Mouse (Mus musculus) spleen, postnatal 36 days (tissue): ENCODE results near the gene Mapkapk2.
A peak's percentile ranks its signal among the peaks of the same experiment; 100 is the strongest.
"Not testable (repeated sequence)": the region's sequence is repeated elsewhere in the genome, so short reads cannot be mapped to it uniquely, and the experiment has no call there.

Experiments
- DNase-seq, 2 experiments: peaks; one replicate each; pipeline ENCODE4 v3.0.0; 2022; ENCODE audit warnings: low spot score in 2 of 2, mixed read lengths in 1 of 2

The Mapkapk2 gene

DNA sequence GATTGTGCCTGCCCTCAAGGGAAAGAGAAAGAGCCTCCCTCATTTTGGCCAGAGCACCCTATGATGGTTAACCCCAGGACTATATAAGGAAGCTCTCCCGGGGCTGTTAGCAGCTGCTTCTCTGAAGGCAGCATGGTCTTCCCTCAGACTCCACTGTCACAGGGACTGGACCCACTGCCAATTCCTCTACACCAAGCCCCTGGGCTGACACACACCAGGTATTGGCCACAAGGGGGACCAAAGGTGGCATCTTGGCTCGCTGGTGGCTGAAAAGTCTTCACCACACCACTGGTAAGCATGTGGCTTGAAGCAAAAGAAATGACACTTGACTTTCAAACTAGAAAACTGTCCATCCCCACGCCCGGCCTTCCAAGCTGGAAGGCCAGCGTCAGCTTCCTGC is 47.0 kb downstream of the Mapkapk2 start:
- no peak for DNase-seq

DNA sequence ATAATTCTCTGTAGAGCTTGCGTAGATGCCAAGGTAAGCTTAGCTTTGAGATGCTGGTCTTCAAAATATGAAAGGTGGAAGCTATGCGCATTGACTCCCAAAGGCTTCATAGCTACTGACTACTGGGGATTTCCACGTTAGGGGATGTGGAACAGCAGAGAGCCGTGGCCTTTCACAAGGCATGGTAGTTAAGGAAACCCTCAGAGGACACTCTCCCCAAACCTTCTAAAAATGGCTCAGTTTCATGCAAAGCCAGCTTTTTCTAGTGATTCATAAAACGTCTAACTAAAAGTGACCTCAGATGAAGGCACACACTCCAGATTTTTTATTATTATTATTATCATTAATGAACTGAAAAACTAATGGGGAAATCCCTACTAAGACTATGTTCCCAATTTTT is 47.6 kb downstream of the Mapkapk2 start:
- no peak for DNase-seq

DNA sequence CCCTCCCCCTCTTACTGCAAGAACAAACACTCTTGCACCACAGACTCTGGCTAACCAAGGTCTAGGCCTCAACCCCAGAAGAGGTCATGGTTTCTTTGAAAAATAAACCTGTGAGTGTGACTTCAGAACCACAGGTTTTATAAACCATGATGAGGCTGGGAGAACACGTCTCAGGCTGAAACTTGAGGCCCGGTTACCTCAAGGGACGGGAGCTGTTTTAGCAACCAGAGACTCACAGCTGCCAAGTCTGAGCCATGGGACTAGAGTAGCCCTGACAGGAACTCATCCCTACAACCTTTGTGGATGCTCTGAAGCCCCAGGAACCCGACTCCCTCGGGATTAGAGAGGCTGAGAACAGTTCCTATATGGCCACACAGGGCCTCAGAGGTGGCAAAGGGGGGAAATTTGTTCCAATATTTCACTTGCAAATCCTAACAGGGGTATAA is 48.2 kb downstream of the Mapkapk2 start:
- no peak for DNase-seq

DNA sequence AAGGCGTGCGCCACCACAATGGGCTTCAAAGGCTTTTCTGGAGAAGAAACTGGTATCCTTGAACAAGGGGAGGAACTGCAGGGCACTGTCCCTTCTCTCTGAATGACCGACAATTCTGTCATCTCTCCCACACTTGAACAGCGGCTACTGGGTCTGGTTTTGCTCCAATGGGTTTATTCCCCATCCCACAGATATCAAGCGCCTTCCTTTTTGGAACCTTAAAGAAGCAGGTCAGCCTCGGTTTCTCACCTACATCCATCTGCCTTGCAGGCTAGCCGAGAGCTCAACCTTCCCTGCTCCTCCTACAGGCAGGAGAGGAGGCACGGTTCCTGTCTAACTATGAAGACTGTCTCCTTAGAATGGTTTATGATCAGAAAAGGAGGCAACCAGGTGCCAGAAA is 48.7 kb downstream of the Mapkapk2 start:
- DNase-seq = no peak

DNA sequence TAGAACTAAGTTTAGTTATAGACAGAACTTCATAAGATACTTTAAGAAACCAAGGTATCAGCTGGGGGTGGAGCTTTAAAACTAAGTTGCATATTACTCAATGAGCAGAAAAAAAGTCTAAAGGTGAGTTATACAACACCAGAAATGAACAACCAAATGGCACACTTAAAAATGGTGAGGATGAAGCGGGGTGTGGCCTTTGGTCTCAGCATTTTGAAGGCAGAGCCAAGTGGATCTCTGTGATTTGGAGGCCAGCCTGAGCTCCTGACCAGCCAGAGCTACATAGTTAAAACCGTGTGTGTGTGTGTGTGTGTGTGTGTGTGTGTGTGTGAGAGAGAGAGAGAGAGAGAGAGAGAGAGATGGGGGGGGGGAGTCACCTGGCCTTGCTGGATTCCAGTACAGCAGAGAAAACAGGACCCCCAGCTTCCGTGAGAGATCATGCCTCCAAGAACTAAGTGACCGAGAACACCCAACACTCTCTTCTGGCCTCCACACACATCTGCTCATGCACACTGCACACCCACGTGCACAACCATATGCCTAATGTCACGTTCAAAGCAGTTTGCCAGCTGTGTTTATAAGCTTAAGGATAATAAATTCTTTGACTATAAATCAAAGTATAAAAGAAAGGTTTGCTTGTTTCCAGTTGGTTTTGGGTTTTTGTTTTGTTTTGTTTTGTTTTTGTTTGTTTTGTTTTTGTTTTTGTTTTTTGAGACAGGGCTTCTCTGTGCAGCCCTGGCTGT is 49.3 kb downstream of the Mapkapk2 start:
- DNase-seq = no peak

DNA sequence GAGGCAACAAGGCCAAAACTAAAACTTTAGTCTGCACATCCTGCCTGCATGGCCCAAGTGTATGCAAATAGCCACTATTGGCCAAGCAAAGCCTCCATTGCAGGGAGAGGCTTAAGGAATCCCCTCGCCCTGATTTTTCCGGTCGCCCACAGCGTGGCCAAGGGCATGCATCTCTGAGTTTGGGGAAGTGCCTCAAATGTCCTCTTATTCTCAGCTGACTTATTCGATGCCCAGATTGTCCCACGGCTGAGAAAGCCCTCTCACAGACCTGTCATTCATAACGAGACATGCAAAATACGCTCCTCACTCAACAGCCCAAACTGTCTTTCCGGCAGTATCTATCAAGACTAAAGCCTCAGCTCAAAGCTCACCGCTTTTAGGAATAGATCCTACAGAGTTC is 51.0 kb downstream of the Mapkapk2 start:
- DNase-seq = peak; percentile 26 to 34

DNA sequence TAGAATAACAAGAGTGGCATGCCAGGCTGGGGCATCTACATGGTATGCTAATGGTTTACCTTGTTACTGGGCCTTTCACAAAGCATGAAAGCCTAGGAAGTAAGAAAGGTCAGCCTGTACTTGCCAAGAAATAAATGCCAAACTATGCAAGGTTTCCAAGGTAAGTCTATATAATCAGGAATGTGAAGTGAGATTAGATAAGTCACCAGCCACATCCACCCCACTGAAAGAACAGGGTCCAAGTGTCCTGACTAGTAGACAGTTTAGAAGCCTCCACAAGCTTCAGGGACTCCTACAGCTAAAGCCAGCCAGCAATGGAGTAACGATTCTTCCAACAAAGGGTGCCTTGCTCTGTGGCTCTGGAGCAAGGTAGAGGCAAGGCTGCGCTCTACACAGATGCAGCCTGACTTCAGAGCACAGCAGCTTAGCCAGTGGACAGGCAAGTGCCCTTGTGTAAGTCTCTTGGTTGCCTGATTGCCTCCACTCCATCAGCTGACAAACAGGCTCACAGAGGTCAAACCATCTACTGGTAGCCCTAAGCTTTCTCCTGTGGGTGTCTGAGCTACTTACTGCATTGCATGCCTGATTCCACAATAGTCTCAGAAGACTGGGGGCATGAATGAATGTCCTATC is 51.8 kb downstream of the Mapkapk2 start:
- DNase-seq = no peak

DNA sequence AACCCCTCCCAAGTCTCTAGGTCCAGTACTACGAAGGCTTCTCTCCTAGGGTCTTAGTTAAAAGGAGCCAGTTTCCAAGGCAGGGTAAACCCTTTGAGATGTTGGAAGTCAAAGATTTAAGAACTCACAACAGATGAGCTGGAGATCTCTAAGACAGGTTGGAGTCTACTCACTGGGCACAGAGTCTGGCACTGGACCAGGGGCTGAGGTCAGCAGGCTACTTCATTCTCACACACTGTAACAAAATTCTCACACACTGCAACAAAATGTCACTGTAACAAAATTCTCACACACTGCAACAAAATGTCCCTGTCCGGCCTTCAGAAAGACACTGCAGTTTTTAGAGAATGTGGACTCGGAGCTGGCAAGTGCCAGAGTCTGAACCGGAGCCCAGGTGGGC is 54.0 kb downstream of the Mapkapk2 start:
- no peak for DNase-seq

DNA sequence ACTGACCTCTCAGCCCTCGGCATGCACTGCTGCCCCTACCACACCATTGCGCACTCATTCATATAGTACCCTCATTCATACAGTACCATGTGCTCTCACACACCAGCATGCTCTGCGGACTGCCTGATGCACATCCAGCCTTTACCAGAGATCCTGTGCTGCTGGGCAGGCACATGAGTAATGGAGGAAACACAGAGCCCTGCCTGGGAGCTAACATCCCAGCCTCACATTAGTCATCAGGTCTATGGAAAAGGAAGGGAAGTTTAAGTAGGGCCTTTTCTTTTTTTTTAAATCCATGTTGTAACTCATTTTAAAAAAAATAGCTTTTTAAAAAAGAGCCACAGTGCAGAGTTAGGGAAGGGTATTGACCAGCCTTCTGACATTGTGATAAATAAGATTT is 54.9 kb downstream of the Mapkapk2 start:
- no peak for DNase-seq

DNA sequence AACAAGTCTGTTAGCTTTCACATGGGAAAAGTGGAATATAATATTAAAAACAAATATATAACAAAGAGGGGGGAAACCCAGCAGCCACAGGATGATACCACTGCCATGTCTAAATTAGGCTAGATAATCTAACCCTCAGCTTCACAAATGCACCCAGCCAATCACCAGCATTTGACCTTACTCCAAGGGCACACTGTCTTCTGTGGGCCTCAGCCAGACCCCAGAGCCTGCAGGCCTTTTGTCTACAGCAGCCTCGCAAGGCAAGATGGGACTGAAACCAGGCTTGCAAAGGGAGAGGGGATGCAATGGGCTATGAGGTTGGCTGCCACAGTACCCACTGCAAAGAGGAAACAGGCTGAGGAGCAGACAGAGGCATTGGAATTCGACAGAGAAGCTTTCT is 55.4 kb downstream of the Mapkapk2 start:
- DNase-seq = no peak

DNA sequence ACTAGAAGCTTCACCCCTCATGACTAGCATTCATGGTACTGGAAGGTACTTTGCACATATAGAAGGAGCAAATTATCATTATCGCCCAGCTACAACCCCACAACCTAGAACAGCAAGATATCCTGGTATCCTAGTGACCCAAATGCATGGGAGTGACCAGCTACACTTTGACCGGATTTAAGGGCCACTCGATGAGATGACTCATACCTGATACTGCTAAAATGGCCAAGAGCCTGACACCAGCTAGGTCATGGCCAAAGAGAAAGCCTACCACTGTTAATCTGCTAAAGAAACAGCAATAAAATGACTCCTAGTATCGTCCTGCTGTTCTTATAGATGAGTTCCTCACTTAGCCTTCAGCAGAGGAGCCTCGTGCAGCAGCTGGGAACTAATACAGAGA is 58.1 kb downstream of the Mapkapk2 start:
- DNase-seq = no peak

DNA sequence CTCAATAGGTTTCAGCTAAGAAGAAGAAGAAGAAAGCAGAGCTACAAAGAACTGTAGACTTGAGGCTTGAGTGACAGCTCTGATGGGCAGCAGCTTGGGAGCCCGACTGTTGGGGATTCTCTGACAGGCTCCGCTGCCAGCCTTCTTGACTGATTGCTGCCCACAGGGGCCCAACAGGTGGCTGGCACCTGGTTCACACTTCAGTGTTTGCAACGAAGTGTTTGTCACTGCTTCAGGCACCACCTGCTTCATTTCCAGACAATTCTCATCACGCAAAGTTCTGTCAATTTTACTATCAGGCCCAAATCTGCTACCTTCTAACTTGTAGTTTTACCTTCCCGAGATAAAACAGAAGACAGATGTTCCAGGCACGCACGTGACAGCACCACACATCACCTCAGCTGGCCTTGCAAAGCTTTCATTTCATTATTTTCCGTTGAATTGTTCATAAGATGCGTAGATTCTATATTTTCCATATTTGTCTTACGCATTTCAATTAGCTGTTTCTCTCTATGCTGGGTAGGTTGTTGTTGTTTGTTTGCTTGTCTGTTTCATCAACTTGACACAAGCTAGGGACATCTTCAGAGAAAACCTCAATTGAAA is 59.1 kb downstream of the Mapkapk2 start:
- no peak for DNase-seq

DNA sequence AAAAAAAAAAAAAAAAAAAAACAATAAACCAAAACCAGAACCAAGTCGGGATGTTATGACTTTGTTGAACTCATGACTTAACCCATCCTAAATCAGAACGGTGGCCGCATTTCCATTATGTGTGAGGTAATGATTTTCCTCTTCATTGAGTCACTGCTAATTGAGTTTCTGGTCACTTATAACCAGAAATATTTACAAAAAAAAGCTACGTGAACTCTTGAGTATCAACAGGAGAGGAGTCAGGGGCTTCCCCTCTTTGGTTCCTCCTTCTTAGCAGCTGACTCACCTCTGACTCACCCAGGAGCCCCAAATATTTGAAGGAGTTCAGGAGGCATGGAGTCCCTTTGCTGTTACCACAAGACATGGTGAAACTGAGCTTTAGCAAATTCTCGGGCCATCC is 59.6 kb downstream of the Mapkapk2 start:
- DNase-seq = no peak

DNA sequence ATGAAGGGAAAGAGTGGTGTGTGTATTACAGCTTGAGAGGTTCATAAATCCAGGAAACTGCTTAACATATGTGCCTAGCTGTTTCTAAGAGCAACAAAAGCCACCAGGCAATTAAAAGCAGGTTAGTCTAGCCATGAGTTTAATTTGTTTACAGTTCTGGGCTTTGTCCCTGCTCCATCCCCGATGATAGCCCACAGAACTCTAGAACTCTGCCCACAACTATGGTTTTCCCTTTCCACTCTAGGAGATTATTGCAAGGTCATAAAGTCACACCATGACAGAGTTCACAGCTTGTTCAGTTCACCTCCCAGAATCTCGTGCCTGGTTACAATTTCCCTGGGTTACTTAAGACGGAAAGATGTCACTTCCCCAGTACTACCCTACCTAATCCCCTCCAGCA is 66.4 kb downstream of the Mapkapk2 start:
- no peak for DNase-seq

DNA sequence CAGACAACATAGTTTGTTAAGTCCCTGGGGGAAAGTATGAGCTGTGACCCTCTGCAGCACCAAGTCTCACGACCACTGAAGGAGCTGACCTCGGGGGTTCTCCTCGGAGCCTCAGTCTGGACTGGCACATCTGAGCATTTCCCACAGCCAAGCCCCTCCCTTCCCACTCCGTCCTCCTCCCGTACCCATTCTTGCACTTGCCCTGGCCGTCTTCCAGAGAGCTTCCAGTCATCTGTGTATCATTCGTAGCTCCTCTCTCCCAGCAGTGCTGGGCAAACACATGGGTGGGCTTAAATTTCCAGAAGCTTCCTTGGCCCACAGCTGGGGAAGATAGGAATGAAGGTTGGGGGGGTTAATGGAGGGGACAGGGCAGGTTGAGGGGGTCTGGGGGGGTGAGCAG is 67.4 kb downstream of the Mapkapk2 start:
- no peak for DNase-seq

DNA sequence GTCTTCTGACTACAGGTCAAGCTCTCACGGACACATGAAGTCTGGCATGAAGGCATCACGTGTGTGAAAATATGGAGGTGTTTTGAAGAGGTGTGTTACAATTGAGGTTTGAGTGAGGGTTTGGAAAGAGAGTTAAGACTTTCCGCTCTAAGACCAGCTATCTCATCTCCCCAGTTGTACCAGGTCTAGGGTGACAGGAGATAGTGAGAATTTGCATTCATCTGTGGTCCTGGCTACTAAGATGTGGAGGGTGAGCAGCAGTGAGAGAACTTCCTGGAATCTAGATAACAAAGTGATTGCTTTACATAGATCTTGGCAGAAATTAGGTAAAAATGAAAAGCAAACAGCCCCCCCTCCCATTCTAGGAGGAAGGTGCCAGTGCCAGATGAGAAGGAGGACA is 68.4 kb downstream of the Mapkapk2 start:
- no peak for DNase-seq

DNA sequence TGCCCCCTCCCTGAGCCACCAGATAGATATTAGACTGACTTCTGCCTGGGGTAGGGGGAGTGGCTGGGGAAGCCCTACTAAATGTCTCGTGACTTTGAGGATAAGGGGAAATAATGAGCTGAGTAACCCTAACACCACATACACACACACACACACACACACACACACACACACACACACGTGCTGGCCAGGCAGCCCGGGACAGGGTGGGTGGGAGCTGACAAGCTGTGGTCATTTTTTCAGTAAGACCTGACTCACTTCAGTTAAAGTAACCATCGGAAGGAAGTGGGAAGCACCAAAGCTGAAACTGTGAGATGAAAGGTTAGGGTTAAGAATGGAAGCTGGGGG is 71.8 kb downstream of the Mapkapk2 start:
- DNase-seq = no peak

DNA sequence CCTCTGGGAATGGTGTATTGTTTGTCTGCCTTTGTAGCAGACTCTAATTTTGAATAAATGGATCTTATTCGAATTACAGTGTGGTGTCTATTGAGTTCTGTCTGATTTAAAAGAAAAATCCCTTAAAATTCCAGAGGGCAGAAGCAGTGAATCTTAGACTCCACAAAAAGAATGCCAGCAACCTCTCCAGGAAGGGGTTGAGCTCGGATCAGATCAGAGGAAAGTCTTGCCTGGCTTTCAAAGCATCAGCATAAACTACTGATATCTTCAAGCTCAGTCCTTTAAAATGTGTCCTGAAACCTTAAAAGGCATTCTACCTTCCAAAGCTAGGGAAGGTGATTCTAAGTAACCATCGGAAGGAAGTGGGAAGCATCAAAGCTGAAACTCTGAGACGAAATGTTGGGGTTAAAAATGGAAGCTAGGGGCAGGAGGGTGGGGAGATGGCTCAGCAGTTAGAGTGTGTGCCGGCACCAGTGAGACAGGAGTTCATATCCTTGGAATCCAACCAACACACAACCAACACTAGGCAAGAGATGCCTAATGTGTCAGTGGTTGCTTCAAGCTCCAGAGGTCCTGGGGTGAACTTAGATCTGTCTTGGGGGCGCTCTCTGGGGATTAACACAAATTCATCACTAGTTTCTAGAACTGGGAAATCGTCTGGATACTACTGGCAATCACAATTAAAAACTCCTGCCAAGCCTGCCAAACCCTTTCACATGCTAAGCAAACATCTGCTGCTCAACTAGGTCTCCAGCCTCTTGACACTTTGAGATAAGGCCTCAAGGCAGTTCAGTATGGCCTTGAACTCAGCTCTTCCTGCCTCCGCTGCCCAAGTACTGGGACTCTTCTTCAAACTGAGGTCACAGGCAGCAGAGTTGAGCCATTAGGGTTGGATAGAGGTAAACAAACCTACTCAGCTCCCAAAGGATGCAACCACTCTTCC is 72.5 kb downstream of the Mapkapk2 start:
- DNase-seq = no peak

DNA sequence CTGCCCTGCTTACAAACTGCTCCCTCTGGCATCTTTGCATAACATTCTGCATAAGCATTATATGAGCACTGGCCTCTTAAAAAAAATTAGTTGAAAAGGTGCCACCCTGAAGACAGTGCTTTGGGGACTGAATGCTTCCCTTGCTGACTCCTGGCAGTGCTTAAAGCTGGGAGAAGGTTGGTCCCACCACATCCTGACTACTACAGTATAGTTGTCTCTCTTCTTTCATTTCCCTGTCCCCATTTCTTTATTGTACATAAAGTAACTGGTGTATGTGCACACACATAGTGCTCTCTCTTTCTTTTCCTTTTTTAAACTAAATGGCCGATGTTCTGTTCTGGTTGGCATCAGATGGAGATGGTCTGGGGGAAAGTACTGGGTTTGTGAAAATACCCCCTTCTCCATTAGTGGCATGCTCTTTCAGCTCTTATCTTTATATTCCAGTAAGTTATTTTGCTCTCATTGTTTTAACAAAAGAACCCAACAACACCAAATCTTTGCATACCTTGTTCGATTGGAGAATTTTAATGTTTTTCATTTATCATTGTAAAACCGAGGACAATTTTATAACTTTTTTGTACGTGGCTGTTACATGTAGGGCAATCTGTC is 74.3 kb downstream of the Mapkapk2 start:
- not testable (repeated sequence) for DNase-seq

DNA sequence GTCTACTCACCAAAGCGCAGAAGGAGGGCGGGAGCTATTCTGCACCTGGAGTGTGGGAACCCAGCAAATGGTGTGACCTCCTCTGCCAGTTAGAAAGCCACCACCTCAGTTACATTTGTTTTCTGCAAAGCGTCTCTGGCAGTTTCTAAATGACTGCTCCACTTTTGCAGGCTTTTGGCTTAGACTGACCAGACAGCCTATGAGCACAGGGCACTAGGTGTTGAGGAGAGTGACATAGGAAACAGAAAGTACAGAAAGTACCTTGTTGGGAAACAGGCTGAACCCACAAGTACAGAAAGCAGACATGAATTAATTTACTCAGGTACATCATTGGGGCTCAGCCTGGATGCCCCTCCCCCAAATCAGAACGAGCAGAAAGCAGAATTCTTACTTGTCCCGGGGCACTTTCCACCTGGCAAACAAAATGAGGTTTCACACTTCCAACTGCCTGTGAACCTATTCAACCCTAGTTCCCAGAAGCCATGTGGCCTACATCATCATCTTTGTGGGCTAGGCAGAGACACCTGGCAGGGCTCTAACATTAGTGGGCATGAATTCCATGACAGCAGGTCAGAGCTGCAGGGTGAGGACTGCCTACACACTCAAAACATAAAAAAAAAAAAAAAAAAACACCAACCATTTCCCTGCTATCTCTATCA is 74.9 kb downstream of the Mapkapk2 start:
- no peak for DNase-seq

DNA sequence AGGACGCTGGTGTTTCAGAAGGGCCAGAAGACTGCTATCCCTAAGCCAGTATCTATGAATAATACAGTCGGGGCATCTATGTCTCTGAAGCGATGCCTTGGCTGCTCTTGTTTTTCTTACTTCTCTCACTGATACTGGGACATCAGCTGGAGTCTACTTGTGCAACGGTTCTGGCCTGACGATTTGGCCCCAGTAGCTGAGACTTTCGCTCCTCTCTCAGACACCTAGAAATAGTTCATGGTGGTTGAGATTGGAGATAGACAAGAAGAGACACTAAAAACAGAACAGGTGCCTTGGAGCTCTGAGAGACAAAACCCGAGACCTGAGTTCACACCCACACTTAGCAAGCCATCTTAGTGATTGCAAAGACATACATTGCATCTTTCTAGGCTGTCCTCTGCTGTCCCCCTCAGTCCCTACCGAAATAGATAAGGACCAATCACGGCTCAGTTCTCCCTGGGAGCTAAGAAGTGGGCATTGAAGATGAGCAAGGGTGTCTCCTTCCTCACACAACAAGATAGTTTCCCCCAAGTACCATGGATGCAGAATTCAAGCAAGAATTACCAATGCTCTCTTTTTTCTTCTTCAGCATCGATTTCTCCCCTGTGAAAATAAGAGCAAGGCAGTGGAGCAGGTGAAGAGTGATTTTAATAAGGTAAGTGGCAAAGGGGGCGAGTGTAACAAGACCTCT is 75.6 kb downstream of the Mapkapk2 start:
- DNase-seq = no peak
